Mouse (Mus musculus) adrenal gland, postnatal 14 days (tissue): ENCODE data around the gene Dctpp1. TPM values are rescaled to one million over a fixed set of nuclear protein-coding genes. Genes with fewer than 3 reads are reported as not detected.
"Not testable (repeated sequence)": the region's sequence is repeated elsewhere in the genome, so short reads cannot be mapped to it uniquely, and the experiment has no call there.

Source experiments
- DNase-seq: peaks from one replicate; pipeline ENCODE4 v3.0.0; 2021; ENCODE audit warnings: mixed read lengths
- total RNA-seq: library from RNA; stranded (reverse); gene quantifications from 2 replicates; pipeline ENCODE4 v1.2.3, GENCODE M21; 2021

The Dctpp1 gene
- total RNA-seq, 1 experiment from 2014 or later: 57.5 TPM

GRCm38 (mm10) chr7:127270666-127271065 is 10.2 kb upstream of the Dctpp1 start:
- DNase-seq: no peak

DNA sequence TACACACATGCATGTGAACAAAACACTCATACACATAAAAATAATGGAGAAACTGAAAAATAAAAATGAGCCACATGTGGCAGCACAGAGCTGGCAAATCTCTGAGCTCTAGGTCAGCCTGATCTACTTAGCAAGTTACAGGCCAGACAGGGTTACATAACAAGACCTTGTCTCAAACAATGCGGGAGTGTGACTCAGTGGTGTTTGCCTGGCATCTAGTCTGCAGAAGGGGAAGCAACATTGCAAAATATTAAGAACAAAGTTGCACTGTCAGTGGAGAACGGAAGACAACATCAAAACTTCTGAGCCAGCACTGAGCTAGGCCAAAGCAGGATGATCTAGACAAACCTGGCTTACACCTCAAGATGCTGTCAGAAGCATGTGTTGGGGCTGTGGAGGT is 9.7 kb upstream of the Dctpp1 start:
- DNase-seq: no peak

- no peak for DNase-seq
These were observed 3.0 kb upstream of the Dctpp1 start for GRCm38 (mm10) chr7:127263526-127263925.

- DNase-seq: no peak
These were observed 1.9 kb upstream of the Dctpp1 start for GRCm38 (mm10) chr7:127262218-127262961.

- no peak for DNase-seq
These were observed 1.2 kb downstream of the Dctpp1 start for GRCm38 (mm10) chr7:127259186-127259905.

- no peak for DNase-seq
These were observed 4.0 kb downstream of the Dctpp1 start for GRCm38 (mm10) chr7:127256518-127256917.

- no peak for DNase-seq
These were observed 4.5 kb downstream of the Dctpp1 start for GRCm38 (mm10) chr7:127255965-127256364.

DNA sequence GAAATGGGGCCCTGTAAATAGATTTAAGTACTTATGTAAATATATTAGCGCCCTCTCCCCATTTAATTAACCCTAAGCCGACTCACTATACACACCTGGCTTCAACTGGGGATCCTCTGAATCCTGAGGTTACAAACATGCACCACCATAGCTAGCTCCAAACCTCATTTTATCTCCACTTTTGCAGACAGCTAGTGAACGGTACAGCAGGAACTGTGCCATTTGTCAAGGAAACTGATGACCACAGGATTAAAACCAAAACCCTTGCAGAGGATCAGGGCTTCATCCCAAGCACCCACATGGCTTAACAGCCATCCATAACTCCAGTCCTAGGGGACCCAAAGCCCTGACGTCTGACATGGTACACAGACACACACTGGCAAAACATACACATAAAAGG is 5.5 kb downstream of the Dctpp1 start:
- no peak for DNase-seq

DNA sequence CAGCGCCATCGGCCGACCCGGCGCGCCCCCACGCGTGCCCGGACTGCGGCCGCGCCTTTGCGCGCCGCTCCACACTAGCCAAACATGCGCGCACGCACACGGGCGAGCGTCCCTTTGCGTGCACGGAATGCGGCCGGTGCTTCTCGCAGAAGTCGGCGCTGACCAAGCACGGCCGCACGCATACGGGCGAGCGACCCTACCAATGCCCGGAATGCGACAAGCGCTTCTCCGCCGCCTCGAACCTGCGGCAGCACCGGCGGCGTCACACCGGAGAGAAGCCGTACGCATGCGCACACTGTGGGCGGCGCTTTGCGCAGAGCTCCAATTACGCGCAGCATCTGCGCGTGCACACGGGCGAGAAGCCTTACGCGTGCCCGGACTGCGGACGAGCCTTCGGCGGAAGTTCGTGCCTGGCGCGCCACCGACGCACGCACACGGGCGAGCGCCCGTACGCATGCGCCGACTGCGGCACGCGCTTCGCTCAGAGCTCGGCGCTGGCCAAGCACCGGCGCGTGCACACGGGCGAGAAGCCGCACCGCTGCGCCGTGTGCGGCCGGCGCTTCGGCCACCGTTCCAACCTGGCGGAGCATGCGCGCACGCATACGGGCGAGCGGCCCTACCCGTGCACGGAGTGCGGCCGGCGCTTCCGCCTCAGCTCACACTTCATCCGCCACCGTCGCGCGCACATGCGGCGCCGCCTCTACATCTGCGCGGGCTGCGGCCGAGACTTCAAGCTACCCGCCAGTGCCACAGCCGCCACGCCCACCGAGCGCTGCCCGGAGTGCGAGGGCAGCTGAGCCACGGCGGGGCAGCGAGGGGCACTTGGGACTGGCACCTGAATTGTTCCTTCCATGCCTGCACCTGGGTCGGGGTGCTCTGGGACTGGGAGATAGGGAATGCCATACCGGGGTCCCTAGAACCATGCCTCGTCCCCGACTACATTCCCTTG is 6.4 kb downstream of the Dctpp1 start:
- peak; percentile 96 for DNase-seq

- DNase-seq: no peak
These were observed 7.2 kb downstream of the Dctpp1 start for GRCm38 (mm10) chr7:127253341-127253740.

GRCm38 (mm10) chr7:127252414-127252813 is 8.1 kb downstream of the Dctpp1 start:
- DNase-seq: peak; percentile 44

DNA sequence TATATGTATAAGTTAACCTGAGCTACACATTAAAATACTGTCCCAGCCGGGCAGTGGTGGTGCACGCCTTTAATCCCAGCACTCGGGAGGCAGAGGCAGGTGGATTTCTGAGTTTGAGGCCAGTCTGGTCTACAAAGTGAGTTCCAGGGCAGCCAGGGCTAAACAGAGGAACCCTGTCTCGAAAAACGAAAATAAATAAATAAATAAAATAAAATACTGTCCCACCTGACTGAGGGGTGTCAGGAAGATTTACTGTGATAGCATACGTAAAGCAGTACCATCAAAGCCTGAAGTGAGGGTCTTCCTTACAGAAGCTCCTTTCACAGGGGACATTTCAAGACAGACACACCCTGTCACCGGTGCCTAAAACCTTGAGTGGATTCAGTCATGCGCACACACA is 10.0 kb downstream of the Dctpp1 start:
- not testable (repeated sequence) for DNase-seq

- no peak for DNase-seq
These were observed 15.6 kb downstream of the Dctpp1 start for GRCm38 (mm10) chr7:127244658-127245510.

- DNase-seq: peak; percentile 99
These were observed 16.4 kb downstream of the Dctpp1 start, which contains the start of gene Zfp771 for GRCm38 (mm10) chr7:127243870-127244657. Gene Zfp771 (plus strand): TSS chr7:127244274.

GRCm38 (mm10) chr7:127243361-127243867 is 17.1 kb downstream of the Dctpp1 start:
- DNase-seq: no peak

- peak; percentile 48 for DNase-seq
These were observed 25.7 kb downstream of the Dctpp1 start for GRCm38 (mm10) chr7:127234777-127235176.

GRCm38 (mm10) chr7:127233765-127234164 is 26.7 kb downstream of the Dctpp1 start:
- no peak for DNase-seq

- no peak for DNase-seq
These were observed 27.1 kb downstream of the Dctpp1 start for GRCm38 (mm10) chr7:127233368-127233749.

DNA sequence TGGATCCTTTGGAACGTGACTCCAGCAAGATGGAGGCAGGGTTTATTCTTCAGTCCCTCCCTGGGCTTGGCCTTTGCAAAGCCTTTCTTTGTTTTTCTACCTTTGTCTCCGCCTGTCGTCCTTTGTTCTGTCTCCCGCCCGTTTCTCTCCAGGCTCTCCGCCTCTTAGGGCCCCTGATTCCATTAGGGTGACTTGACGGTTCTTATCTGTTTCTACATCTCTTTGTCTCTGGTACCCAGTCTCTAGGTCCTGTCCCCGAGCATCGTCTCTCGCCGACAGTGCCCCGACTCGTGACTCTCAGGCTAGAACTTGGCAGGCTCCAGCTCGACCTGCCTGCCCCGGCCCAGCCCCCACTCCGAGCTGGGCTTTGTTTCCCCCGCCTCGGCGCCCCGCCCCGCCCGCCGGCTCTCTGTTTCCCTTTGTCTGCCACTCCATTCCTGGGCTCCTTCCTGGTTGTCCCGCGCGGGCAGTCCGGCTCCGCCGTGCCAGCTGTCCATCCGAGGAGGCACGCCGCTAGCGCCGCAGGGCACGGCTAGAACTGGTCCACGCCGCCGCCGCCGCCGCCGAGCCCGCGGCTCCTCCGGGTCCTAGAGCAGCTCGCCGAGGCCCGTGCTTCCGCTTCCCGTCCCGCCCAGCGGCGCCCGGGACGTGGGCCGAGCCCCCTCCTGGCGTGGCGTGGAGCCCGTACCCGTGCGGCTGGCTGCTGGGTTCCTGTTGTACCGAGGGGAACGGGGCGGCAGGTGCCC is 27.7 kb downstream of the Dctpp1 start, which contains the start of the genes Zfp553 and Sept1:
TSS of gene Zfp553 (plus strand) at position 440 of the 746 bp plus-strand sequence.
TSS of gene Sept1 (minus strand) at position 509 of the 746 bp plus-strand sequence.
- peak; percentile 92 for DNase-seq
